16 mouse cellular contexts compared by ENCODE assay signal in genomic region chr10:119483068-119483705, GRCm38 (mm10). TPM values are rescaled to one million over a fixed set of nuclear protein-coding genes. Genes with fewer than 3 reads are reported as not detected.
A peak's percentile ranks its signal among the peaks of the same experiment; 100 is the strongest.
DNase-seq lines count a peak whose midpoint lies in the region; ATAC-seq lines count a peak whose summit lies in the region.
"Had no signal": no experiment of that assay in that cellular context is flagged by ENCODE, and none has a peak within 500 bp of the region (broad histone marks: within the 10 kb centered on the region; RNA-seq: fewer than 3 reads in every experiment).

No protein-coding gene starts in this region.

- no peaks in the 10 kb centered on the region for H3K36me3 ChIP-seq in kidney, embryonic 16.5 days (ENCODE audit: insufficient read depth, low read length)
- no peaks in the 10 kb centered on the region for H3K36me3 ChIP-seq in hindbrain, embryonic 14.5 days (replicated peaks; ENCODE audit: control insufficient read depth, insufficient read depth)
- H3K36me3 ChIP-seq in limb, embryonic 13.5 days: no peaks in the 10 kb centered on the region
- H3K36me3 ChIP-seq in neural tube, embryonic 14.5 days (ENCODE audit: control insufficient read depth, insufficient read depth, low read length): no peaks in the 10 kb centered on the region
- H3K36me3 ChIP-seq: embryonic facial prominence, embryonic 15.5 days; lung, embryonic 15.5 days had no signal

- no peak for DNase-seq in kidney, postnatal 4 days
- DNase-seq in hindbrain, embryonic 14.5 days (ENCODE audit: low spot score): no peak
- DNase-seq in cerebellum, adult 9-11 months: no peak
- no peak for DNase-seq in lung, postnatal 10 days
- DNase-seq: adrenal gland, postnatal 25 days; cerebellum, postnatal 14 days; heart, postnatal 14 days; thymus, adult 18-20 months had no signal

- 47% methylated on average over 17 of the region's 17 CpGs for WGBS in kidney, embryonic 16.5 days
- WGBS in hindbrain, embryonic 14.5 days: 35% methylated on average over 17 of the region's 17 CpGs
- 42% methylated on average over 17 of the region's 17 CpGs for WGBS in limb, embryonic 13.5 days
- WGBS in neural tube, embryonic 14.5 days: 29% methylated on average over 17 of the region's 17 CpGs

- H3K9me3 ChIP-seq in kidney, embryonic 16.5 days (ENCODE audit: low read length): no peaks in the 10 kb centered on the region
- no peaks in the 10 kb centered on the region for H3K9me3 ChIP-seq in hindbrain, embryonic 14.5 days (ENCODE audit: control insufficient read depth, low read length)
- H3K9me3 ChIP-seq in limb, embryonic 13.5 days: no peaks in the 10 kb centered on the region
- no peaks in the 10 kb centered on the region for H3K9me3 ChIP-seq in neural tube, embryonic 14.5 days (ENCODE audit: control insufficient read depth, low read length)
- H3K9me3 ChIP-seq: embryonic facial prominence, embryonic 15.5 days; lung, embryonic 15.5 days had no signal

- peak; percentile 31; the same call in 1 of the 2 replicates for ATAC-seq in kidney, embryonic 16.5 days (ENCODE audit: low FRiP score, low TSS enrichment)
- no peak for ATAC-seq in hindbrain, embryonic 14.5 days (ENCODE audit: low FRiP score)
- no peak for ATAC-seq in limb, embryonic 13.5 days (ENCODE audit: low FRiP score, low read depth)
- 0 out of 2 replicates have a peak, but pooled peaks have one; percentile 6 for ATAC-seq in neural tube, embryonic 14.5 days (ENCODE audit: low read depth)
- ATAC-seq: intestine, postnatal 0 days had no signal

- H3K4me3 ChIP-seq in kidney, embryonic 16.5 days (ENCODE audit: low read length): no peak overlapping the region
- H3K4me3 ChIP-seq in hindbrain, embryonic 14.5 days (replicated peaks; ENCODE audit: low read length): no peak overlapping the region
- no peak overlapping the region for H3K4me3 ChIP-seq in limb, embryonic 13.5 days
- no peak overlapping the region for H3K4me3 ChIP-seq in neural tube, embryonic 14.5 days (ENCODE audit: low read depth, low read length)
- H3K4me3 ChIP-seq: embryonic facial prominence, embryonic 15.5 days; layer of hippocampus, adult 2 months; lung, embryonic 15.5 days had no signal

- no peak overlapping the region for H3K9ac ChIP-seq in kidney, embryonic 16.5 days (replicated peaks; ENCODE audit: low read length)
- 0 out of 2 replicates have a peak overlapping the region, but pooled peaks have one; percentile 29 for H3K9ac ChIP-seq in hindbrain, embryonic 14.5 days
- 0 out of 2 replicates have a peak overlapping the region, but pooled peaks have one; percentile 4 for H3K9ac ChIP-seq in limb, embryonic 13.5 days
- H3K9ac ChIP-seq in neural tube, embryonic 14.5 days (replicated peaks; ENCODE audit: low read depth, low read length): no peak overlapping the region
- H3K9ac ChIP-seq: embryonic facial prominence, embryonic 15.5 days; lung, embryonic 15.5 days had no signal

- no peak overlapping the region for H3K27ac ChIP-seq in kidney, embryonic 16.5 days (ENCODE audit: low read length)
- H3K27ac ChIP-seq in hindbrain, embryonic 14.5 days: no peak overlapping the region
- H3K27ac ChIP-seq in limb, embryonic 13.5 days: no peak overlapping the region
- no peak overlapping the region for H3K27ac ChIP-seq in neural tube, embryonic 14.5 days (ENCODE audit: low read depth, low read length)
- H3K27ac ChIP-seq: embryonic facial prominence, embryonic 15.5 days; layer of hippocampus, adult 2 months; lung, embryonic 15.5 days had no signal

- H3K27me3 ChIP-seq in kidney, embryonic 16.5 days (ENCODE audit: insufficient read depth, low read length): no peaks in the 10 kb centered on the region
- H3K27me3 ChIP-seq in hindbrain, embryonic 14.5 days (ENCODE audit: control insufficient read depth, insufficient read depth, low read length): no peaks in the 10 kb centered on the region
- no peaks in the 10 kb centered on the region for H3K27me3 ChIP-seq in limb, embryonic 13.5 days
- H3K27me3 ChIP-seq in neural tube, embryonic 14.5 days (ENCODE audit: control insufficient read depth, insufficient read depth, low read length): no peaks in the 10 kb centered on the region
- H3K27me3 ChIP-seq: embryonic facial prominence, embryonic 15.5 days; lung, embryonic 15.5 days had no signal

- H3K4me2 ChIP-seq in kidney, embryonic 16.5 days (replicated peaks; ENCODE audit: low read depth, low read length): no peak overlapping the region
- H3K4me2 ChIP-seq in hindbrain, embryonic 14.5 days (replicated peaks): peak overlapping the region; percentile 17
- peak overlapping the region; percentile 22; the same call in 1 of the 2 replicates for H3K4me2 ChIP-seq in limb, embryonic 13.5 days (replicated peaks)
- peak overlapping the region; percentile 27; the same call in 1 of the 2 replicates for H3K4me2 ChIP-seq in neural tube, embryonic 14.5 days (ENCODE audit: low read depth, low read length)
- H3K4me2 ChIP-seq: embryonic facial prominence, embryonic 15.5 days; liver, embryonic 11.5 days; lung, embryonic 15.5 days had no signal

- H3K4me1 ChIP-seq in kidney, embryonic 16.5 days (ENCODE audit: insufficient read depth, low read length): peaks cover 12% of the 10 kb centered on the region; the same call in 1 of the 2 replicates
- peaks cover 16% of the 10 kb centered on the region for H3K4me1 ChIP-seq in hindbrain, embryonic 14.5 days (replicated peaks; ENCODE audit: control insufficient read depth, insufficient read depth, low read length)
- peaks cover 24% of the 10 kb centered on the region for H3K4me1 ChIP-seq in limb, embryonic 13.5 days
- peaks cover 14% of the 10 kb centered on the region for H3K4me1 ChIP-seq in neural tube, embryonic 14.5 days (ENCODE audit: control insufficient read depth, insufficient read depth, low read length)
- H3K4me1 ChIP-seq: embryonic facial prominence, embryonic 15.5 days; lung, embryonic 15.5 days had no signal

RNA-seq across cellular contexts. Expression of gene Grip1, which starts 29.6 kb away (rescaled TPM):
- 3.3 and 3.5 TPM in 2 replicates for polyA plus RNA-seq in kidney, embryonic 16.5 days (2015; fragmentation: Nextera tagmentation; extraction: Ambion mirVana)
- 18.5 and 20.9 TPM in 2 replicates for polyA plus RNA-seq in hindbrain, embryonic 14.5 days (2014; fragmentation: Nextera tagmentation; extraction: Ambion mirVana)
- polyA plus RNA-seq in limb, embryonic 13.5 days (2015; fragmentation: Nextera tagmentation; extraction: Ambion mirVana): 5.1 and 5.2 TPM in 2 replicates
- 26.6 and 27.0 TPM in 2 replicates for polyA plus RNA-seq in neural tube, embryonic 14.5 days (2014; fragmentation: Nextera tagmentation; extraction: Ambion mirVana)

Comparison
In these comparisons a context has a peak if more than half of its experiments do, and no peak if none do; other contexts are left out.
1. ATAC-seq: peak in kidney, embryonic 16.5 days (single experiment) and neural tube, embryonic 14.5 days (single experiment); none in hindbrain, embryonic 14.5 days (single experiment) and limb, embryonic 13.5 days (single experiment).
2. H3K9ac ChIP-seq: peak in hindbrain, embryonic 14.5 days (single experiment) and limb, embryonic 13.5 days (single experiment); none in kidney, embryonic 16.5 days (single experiment) and neural tube, embryonic 14.5 days (single experiment).